Mouse (Mus musculus): ENCODE data around the gene Dner. TPM values are rescaled to one million over a fixed set of nuclear protein-coding genes. Genes with fewer than 3 reads are reported as not detected.

Dner gene
- polyA plus RNA-seq, 2 experiments = 5.9 to 6.4 TPM

- H3K9ac ChIP-seq (ENCODE audit: low read depth, low read length, severe bottlenecking) = no peak overlapping the region
- 87% methylated on average over 7 of the region's 7 CpGs for WGBS
- no peak for TF ChIP-seq POLR2A (IDR thresholded peaks at IDR 0.05; ENCODE audit: borderline replicate concordance, extremely low read depth, insufficient read depth, insufficient read length)
- DNase-seq (ENCODE audit: low spot score) (no peak), ATAC-seq (ENCODE audit: low FRiP score, low read depth) (no peak)
- no peaks in the 10 kb centered on the region for H3K9me3 ChIP-seq (ENCODE audit: control insufficient read depth, low read length)
- H3K27ac ChIP-seq (replicated peaks; ENCODE audit: low read depth, low read length) = no peak overlapping the region
- H3K4me1 ChIP-seq (ENCODE audit: control insufficient read depth, insufficient read depth, low read length) = no peaks in the 10 kb centered on the region
- no peak overlapping the region for H3K4me2 ChIP-seq (replicated peaks; ENCODE audit: low read depth, low read length, severe bottlenecking)
- H3K36me3 ChIP-seq (ENCODE audit: control insufficient read depth, insufficient read depth, low read length) = no peaks in the 10 kb centered on the region
- H3K4me3 ChIP-seq (replicated peaks; ENCODE audit: low read length) = no peak overlapping the region
- H3K27me3 ChIP-seq (ENCODE audit: control insufficient read depth, insufficient read depth, low read length) = no peaks in the 10 kb centered on the region
These were observed 333.1 kb downstream of the Dner start for GRCm38 (mm10) chr1:84362709-84363617.

- H3K4me3 ChIP-seq (replicated peaks; ENCODE audit: low read length) = no peak overlapping the region
- ATAC-seq (ENCODE audit: low FRiP score, low read depth) (no peak), DNase-seq (ENCODE audit: low spot score) (no peak)
- no peak for TF ChIP-seq POLR2A (IDR thresholded peaks at IDR 0.05; ENCODE audit: borderline replicate concordance, extremely low read depth, insufficient read depth, insufficient read length)
- H3K36me3 ChIP-seq (ENCODE audit: control insufficient read depth, insufficient read depth, low read length) = no peaks in the 10 kb centered on the region
- H3K9ac ChIP-seq (ENCODE audit: low read depth, low read length, severe bottlenecking) = no peak overlapping the region
- no peaks in the 10 kb centered on the region for H3K27me3 ChIP-seq (ENCODE audit: control insufficient read depth, insufficient read depth, low read length)
- no peaks in the 10 kb centered on the region for H3K4me1 ChIP-seq (ENCODE audit: control insufficient read depth, insufficient read depth, low read length)
- 35% methylated on average over 1 of the region's 1 CpGs for WGBS
- no peaks in the 10 kb centered on the region for H3K9me3 ChIP-seq (ENCODE audit: control insufficient read depth, low read length)
- no peak overlapping the region for H3K27ac ChIP-seq (replicated peaks; ENCODE audit: low read depth, low read length)
- no peak overlapping the region for H3K4me2 ChIP-seq (replicated peaks; ENCODE audit: low read depth, low read length, severe bottlenecking)
These were observed 333.8 kb downstream of the Dner start for GRCm38 (mm10) chr1:84362209-84362608.

GRCm38 (mm10) chr1:84361389-84361788 is 334.6 kb downstream of the Dner start:
- Histone ChIP-seq H3K4me3 (replicated peaks; ENCODE audit: low read length) (no peak overlapping the region), H3K27ac (replicated peaks; ENCODE audit: low read depth, low read length) (no peak overlapping the region), H3K36me3 (ENCODE audit: control insufficient read depth, insufficient read depth, low read length) (no peaks in the 10 kb centered on the region), H3K4me1 (ENCODE audit: control insufficient read depth, insufficient read depth, low read length) (no peaks in the 10 kb centered on the region), H3K9me3 (ENCODE audit: control insufficient read depth, low read length) (no peaks in the 10 kb centered on the region), H3K4me2 (replicated peaks; ENCODE audit: low read depth, low read length, severe bottlenecking) (no peak overlapping the region), H3K9ac (ENCODE audit: low read depth, low read length, severe bottlenecking) (no peak overlapping the region), H3K27me3 (ENCODE audit: control insufficient read depth, insufficient read depth, low read length) (no peaks in the 10 kb centered on the region)
- no peak for TF ChIP-seq POLR2A (IDR thresholded peaks at IDR 0.05; ENCODE audit: borderline replicate concordance, extremely low read depth, insufficient read depth, insufficient read length)
- 73% methylated on average over 3 of the region's 3 CpGs for WGBS
- ATAC-seq (ENCODE audit: low FRiP score, low read depth) (no peak), DNase-seq (ENCODE audit: low spot score) (no peak)

- Histone ChIP-seq H3K4me1 (ENCODE audit: control insufficient read depth, insufficient read depth, low read length) (no peaks in the 10 kb centered on the region), H3K36me3 (ENCODE audit: control insufficient read depth, insufficient read depth, low read length) (no peaks in the 10 kb centered on the region), H3K9me3 (ENCODE audit: control insufficient read depth, low read length) (no peaks in the 10 kb centered on the region), H3K4me3 (replicated peaks; ENCODE audit: low read length) (no peak overlapping the region), H3K9ac (ENCODE audit: low read depth, low read length, severe bottlenecking) (no peak overlapping the region), H3K27me3 (ENCODE audit: control insufficient read depth, insufficient read depth, low read length) (no peaks in the 10 kb centered on the region), H3K4me2 (replicated peaks; ENCODE audit: low read depth, low read length, severe bottlenecking) (no peak overlapping the region), H3K27ac (replicated peaks; ENCODE audit: low read depth, low read length) (no peak overlapping the region)
- DNase-seq (ENCODE audit: low spot score) = no peak
- 83% methylated on average over 6 of the region's 6 CpGs for WGBS
- ATAC-seq (ENCODE audit: low FRiP score, low read depth) = no peak
- no peak for TF ChIP-seq POLR2A (IDR thresholded peaks at IDR 0.05; ENCODE audit: borderline replicate concordance, extremely low read depth, insufficient read depth, insufficient read length)
These were observed 336.2 kb downstream of the Dner start for GRCm38 (mm10) chr1:84359611-84360500.

GRCm38 (mm10) chr1:84357216-84357615 is 338.8 kb downstream of the Dner start:
- no peak overlapping the region for H3K9ac ChIP-seq (ENCODE audit: low read depth, low read length, severe bottlenecking)
- H3K36me3 ChIP-seq (ENCODE audit: control insufficient read depth, insufficient read depth, low read length) = no peaks in the 10 kb centered on the region
- WGBS = 89% methylated on average over 5 of the region's 5 CpGs
- no peak overlapping the region for H3K4me3 ChIP-seq (replicated peaks; ENCODE audit: low read length)
- no peak overlapping the region for H3K27ac ChIP-seq (replicated peaks; ENCODE audit: low read depth, low read length)
- DNase-seq (ENCODE audit: low spot score) (no peak), ATAC-seq (ENCODE audit: low FRiP score, low read depth) (no peak)
- no peaks in the 10 kb centered on the region for H3K27me3 ChIP-seq (ENCODE audit: control insufficient read depth, insufficient read depth, low read length)
- TF ChIP-seq POLR2A (IDR thresholded peaks at IDR 0.05; ENCODE audit: borderline replicate concordance, extremely low read depth, insufficient read depth, insufficient read length) = no peak
- no peaks in the 10 kb centered on the region for H3K4me1 ChIP-seq (ENCODE audit: control insufficient read depth, insufficient read depth, low read length)
- H3K9me3 ChIP-seq (ENCODE audit: control insufficient read depth, low read length) = no peaks in the 10 kb centered on the region
- H3K4me2 ChIP-seq (replicated peaks; ENCODE audit: low read depth, low read length, severe bottlenecking) = no peak overlapping the region

Data from limb, embryonic 14.5 days (tissue).